Mouse (Mus musculus) embryo, embryonic 10 days (tissue): Measurements from ENCODE around the gene Bod1l.

Experiments used
- DNase-seq: peaks from one replicate; pipeline ENCODE4 v3.0.0-alpha.2; 2015; ENCODE audit warnings: low spot score

Gene Bod1l

DNA sequence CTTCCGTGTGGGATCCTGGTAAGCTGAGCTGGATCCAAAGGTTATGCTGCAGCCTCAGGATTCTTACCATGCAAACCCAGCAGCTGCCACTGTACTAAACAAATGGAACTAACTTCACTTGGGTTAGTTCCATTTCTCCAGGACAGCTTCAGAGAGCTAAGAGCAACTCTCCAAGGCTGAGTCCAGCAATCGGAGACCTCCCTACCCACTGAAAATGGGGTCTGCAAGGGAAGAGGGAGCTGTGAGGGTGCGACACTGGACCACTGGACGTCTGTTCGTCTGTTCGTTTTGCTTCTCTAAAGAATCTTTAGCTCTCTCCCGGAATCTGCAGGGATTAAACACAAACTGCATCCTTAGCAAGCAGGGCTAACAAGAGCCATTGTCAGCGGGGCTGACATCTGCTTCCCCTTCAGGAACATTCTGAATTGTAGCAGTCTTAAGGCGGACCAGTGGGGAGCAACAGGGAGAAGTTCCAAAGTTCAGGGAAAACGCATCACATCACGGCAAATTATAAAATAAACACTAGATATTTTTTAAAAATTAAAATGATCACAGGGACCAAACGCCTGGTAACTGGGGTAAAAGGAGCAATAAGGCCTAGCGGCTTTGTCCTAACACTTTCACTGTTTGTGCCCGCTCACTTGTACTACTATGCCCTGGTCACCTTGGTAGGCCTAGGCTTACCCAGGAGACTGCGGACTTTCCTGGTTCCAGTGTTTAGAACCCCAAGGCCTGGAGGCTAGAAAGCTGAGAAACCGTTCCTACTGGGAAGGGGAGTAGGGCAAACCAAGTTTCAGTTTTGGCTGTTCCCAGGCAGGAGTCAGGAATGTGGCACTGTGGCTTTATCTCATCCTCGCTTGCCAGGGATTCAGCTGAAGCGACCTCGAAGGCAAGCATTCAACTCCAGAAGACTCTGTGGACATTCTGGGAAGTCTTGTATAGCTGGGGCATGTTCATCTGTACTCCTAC, 85.2 kb downstream of the Bod1l start:
- peak; percentile 22 for DNase-seq

- no peak for DNase-seq
Measured at GRCm38 (mm10) chr5:41757338-41757737, 86.8 kb downstream of the Bod1l start.

- no peak for DNase-seq
Measured at GRCm38 (mm10) chr5:41756396-41756795, 87.7 kb downstream of the Bod1l start.

DNA sequence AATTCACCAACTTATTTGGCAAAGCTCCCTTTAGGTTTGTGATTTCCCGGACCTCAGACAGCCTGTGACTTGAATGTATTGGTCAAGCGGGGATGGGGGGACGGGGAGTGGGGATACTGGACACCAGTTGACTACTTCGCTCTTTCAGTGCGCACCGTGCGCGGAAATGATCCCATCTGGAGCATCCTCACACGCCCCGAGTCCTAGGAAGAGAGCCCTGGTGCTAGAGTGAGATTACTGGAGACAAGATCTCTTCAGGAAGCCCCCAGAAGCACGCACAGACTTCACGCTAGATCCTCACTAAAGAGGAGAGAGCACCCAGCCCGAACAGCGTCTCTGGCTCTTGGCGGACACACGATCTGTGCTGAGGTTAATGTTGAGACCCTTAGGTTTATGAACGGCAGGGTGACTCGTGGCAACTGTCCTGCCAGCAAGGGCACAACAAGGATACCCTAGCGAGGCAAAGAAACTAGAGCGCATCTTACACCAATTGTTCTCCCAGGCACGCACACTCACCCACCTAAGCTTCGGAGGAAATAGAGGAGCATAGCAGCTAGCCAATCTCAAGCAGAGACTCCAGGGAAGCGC, 88.6 kb downstream of the Bod1l start:
- DNase-seq: no peak

GRCm38 (mm10) chr5:41754836-41755235, 89.3 kb downstream of the Bod1l start:
- no peak for DNase-seq

GRCm38 (mm10) chr5:41754226-41754775, 89.8 kb downstream of the Bod1l start:
- no peak for DNase-seq

GRCm38 (mm10) chr5:41752721-41753120, 91.4 kb downstream of the Bod1l start:
- no peak for DNase-seq

GRCm38 (mm10) chr5:41744898-41745780, 99.0 kb downstream of the Bod1l start:
- no peak for DNase-seq

- DNase-seq: no peak
Measured at GRCm38 (mm10) chr5:41744234-41744633, 99.9 kb downstream of the Bod1l start.

DNA sequence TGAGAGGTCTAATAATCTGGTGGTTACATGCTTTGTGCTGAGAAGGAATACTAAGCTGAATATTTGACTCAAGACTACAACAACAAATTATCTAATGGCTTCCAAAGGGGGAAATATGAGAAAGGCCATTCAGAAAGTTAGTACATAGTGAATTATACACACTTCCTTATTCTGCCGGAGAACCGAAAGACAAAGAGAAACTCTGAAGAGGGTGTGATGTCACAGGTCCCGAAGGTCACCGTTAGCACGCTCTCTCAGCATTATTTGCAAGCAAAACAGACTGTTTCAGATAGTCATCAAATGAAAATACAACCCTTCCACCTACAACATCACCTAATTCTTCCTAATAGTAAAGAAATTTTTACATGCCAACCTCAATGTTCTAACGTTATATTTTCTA, 105.3 kb downstream of the Bod1l start:
- no peak for DNase-seq
